Mouse (Mus musculus) MEL (cell line): Measurements from ENCODE around the gene Tmbim6.

ENCODE experiments used
- POLR2A ChIP-seq, 2 experiments: IDR thresholded peaks; 2 replicates each; pipeline ENCODE4 v1.6.1; 2011 to 2012; ENCODE audit warnings: low read length in 2 of 2, mild to moderate bottlenecking in 2 of 2, control low read depth in 1 of 2, improper control_type of control experiment in 1 of 2, low read depth in 1 of 2, moderate library complexity in 1 of 2; ENCODE audit not compliant: control insufficient read depth in 1 of 2, insufficient read depth in 1 of 2, poor library complexity in 1 of 2
- ZKSCAN1 ChIP-seq: IDR thresholded peaks from 2 replicates; pipeline ENCODE4 v1.6.1; 2012; ENCODE audit warnings: low read depth, mild to moderate bottlenecking, inconsistent platforms, low read length, improper control_type of control experiment, moderate library complexity

DNA sequence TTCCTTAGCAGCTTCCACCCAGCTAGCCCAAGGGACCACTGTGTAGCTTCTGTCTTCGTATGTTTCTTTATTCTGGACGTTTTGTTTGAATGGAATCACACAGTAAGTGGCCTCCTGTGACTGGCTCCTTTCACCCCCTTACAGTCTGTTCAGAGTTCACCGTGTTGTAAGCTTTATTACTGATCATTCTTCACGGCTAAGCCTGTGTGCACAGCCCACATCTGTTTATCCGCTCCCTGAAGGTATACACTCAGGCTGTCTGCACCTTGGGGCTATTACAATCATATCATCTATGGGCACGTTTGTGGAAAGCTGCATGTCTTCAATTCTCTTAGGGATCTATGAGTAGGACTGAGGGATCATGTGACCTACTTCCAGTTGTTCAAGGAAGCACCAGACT, 52.9 kb downstream of the Tmbim6 start:
- TF ChIP-seq ZKSCAN1, result no peak
- no peak for TF ChIP-seq POLR2A (IDR thresholded peaks at IDR 0.05; ENCODE audit: control insufficient read depth in 1 of 2, insufficient read depth in 1 of 2, low read depth in 1 of 2, low read length in 2 of 2, poor library complexity in 1 of 2)
